Mouse (Mus musculus): ENCODE results near the gene Tff3.

Gene Tff3

GRCm38 (mm10) chr17:31078581-31078980 is 50.9 kb downstream of the Tff3 start:
- no peak for DNase-seq (ENCODE audit: extremely low read depth, insufficient read length, low spot score)

GRCm38 (mm10) chr17:31077561-31077960 is 51.9 kb downstream of the Tff3 start:
- DNase-seq (ENCODE audit: extremely low read depth, insufficient read length, low spot score): no peak

GRCm38 (mm10) chr17:31075471-31075870 is 54.0 kb downstream of the Tff3 start:
- DNase-seq (ENCODE audit: extremely low read depth, insufficient read length, low spot score): no peak

Data from 3134 (cell line).